Mouse (Mus musculus): ENCODE data around the gene Ctnna3.

DNA sequence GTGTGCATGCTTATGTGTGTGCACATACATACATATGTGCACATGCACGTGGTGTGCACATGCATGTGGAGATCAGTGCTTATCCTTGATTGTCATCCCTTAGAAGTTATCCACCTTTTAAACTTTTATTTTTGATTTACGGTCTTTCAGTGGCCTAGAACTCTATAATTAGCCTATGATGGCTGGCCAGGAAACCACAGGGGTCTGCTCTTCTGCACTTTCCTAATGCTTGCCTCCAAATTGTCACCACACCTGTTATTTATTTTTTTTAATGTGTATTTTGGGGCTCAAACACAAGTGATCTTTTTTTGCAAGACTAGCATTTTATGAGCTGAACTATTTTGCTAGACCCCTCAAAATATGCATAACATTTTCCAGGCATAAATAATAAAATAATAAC is 1214.1 kb downstream of the Ctnna3 start:
- TF ChIP-seq MYOG (IDR thresholded peaks at IDR 0.05; ENCODE audit: control insufficient read depth in 1 of 3, insufficient read depth in 1 of 3, insufficient read length in 2 of 3, low read depth in 2 of 3) (no peak), REST (IDR thresholded peaks at IDR 0.05; ENCODE audit: insufficient read depth, insufficient read length) (no peak), POLR2A (IDR thresholded peaks at IDR 0.05; ENCODE audit: insufficient read length, low read depth) (no peak), E2F4 (IDR thresholded peaks at IDR 0.05; ENCODE audit: insufficient read depth) (no peak), USF1 (IDR thresholded peaks at IDR 0.05; ENCODE audit: low read depth) (no peak), TCF12 (IDR thresholded peaks at IDR 0.05; ENCODE audit: insufficient read depth, poor library complexity, severe bottlenecking) (no peak), CEBPB (IDR thresholded peaks at IDR 0.05; ENCODE audit: insufficient read depth, poor library complexity, severe bottlenecking) (no peak), TCF3 (IDR thresholded peaks at IDR 0.05; ENCODE audit: insufficient read length, low read depth) (no peak), MAX (IDR thresholded peaks at IDR 0.05; ENCODE audit: low read depth) (no peak), SRF (IDR thresholded peaks at IDR 0.05; ENCODE audit: control insufficient read depth, insufficient read length, low read depth) (no peak), MYOD1 (IDR thresholded peaks at IDR 0.05; ENCODE audit: control insufficient read depth in 1 of 3, insufficient read length in 2 of 3, low read depth in 2 of 3) (no peak)

All from myocyte (in vitro differentiated cells).